Mouse (Mus musculus) E14TG2a.4 (cell line): ENCODE measurements around the gene Btg2.

Experiments used
- H3K27me3 ChIP-seq: 2 replicates; pipeline ENCODE4 v1.6.1; 2014; ENCODE audit warnings: low read length, control low read depth; ENCODE audit not compliant: insufficient read depth
- H3K36me3 ChIP-seq: 2 replicates; pipeline ENCODE4 v1.6.1; 2014; ENCODE audit warnings: low read length, control low read depth; ENCODE audit not compliant: insufficient read depth
- H3K4me1 ChIP-seq: replicated peaks from 2 replicates; pipeline ENCODE4 v1.6.1; 2014; ENCODE audit warnings: low read depth, low read length, control low read depth
- H3K4me3 ChIP-seq: replicated peaks from 2 replicates; pipeline ENCODE4 v1.5.1; 2014; ENCODE audit warnings: mild to moderate bottlenecking, low read length
- H3K9me3 ChIP-seq: 2 replicates; pipeline ENCODE4 v1.6.1; 2014; ENCODE audit warnings: low read length, control low read depth
- CTCF ChIP-seq: conservative IDR thresholded peaks from 2 replicates; pipeline ENCODE4 v1.5.1; 2014; ENCODE audit warnings: low read length
- NANOG ChIP-seq: IDR thresholded peaks from 2 replicates; pipeline ENCODE4 v1.6.1; 2014; ENCODE audit warnings: borderline replicate concordance, low read length, mixed read lengths
- POU5F1 ChIP-seq: IDR thresholded peaks from 2 replicates; pipeline ENCODE4 v1.6.1; 2014; ENCODE audit warnings: low read length, borderline replicate concordance

Gene Btg2

DNA sequence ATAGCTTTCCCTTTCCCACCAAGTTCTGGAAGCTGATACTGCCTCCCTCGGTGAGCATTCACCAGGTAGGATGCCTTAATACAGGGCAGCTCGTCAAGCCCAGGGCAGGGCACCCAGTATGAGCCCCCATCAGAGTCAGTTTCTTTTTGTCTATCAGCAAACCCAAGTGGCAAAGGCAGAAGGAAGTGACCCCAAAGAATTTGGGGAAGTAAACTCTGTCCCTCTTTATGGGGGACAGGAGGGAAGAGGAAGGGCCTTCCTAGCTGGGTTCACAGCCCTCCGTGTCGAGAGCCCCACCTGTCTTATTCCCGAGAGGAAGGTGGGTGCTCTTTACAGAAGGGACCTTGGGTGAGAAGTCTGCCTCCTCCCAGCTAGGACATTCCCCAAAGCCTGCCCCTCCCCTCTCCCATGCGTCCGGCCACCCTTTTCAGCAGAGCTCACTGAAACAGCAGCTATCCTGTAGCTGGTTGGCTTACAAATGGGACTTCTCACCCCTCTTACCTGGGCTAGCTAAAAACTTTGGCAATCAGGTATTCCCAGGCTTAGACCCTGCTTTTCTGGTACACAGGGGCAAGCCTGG lies 16.2 kb upstream of the Btg2 start:
- peaks cover 79% of the 10 kb centered on the region for H3K4me1 ChIP-seq
- H3K27me3 ChIP-seq, result peaks cover 53% of the 10 kb centered on the region
- H3K36me3 ChIP-seq, result no peaks in the 10 kb centered on the region
- H3K4me3 ChIP-seq, result no peak overlapping the region
- TF ChIP-seq NANOG (no peak), CTCF (no peak), POU5F1 (no peak)
- no peaks in the 10 kb centered on the region for H3K9me3 ChIP-seq

DNA sequence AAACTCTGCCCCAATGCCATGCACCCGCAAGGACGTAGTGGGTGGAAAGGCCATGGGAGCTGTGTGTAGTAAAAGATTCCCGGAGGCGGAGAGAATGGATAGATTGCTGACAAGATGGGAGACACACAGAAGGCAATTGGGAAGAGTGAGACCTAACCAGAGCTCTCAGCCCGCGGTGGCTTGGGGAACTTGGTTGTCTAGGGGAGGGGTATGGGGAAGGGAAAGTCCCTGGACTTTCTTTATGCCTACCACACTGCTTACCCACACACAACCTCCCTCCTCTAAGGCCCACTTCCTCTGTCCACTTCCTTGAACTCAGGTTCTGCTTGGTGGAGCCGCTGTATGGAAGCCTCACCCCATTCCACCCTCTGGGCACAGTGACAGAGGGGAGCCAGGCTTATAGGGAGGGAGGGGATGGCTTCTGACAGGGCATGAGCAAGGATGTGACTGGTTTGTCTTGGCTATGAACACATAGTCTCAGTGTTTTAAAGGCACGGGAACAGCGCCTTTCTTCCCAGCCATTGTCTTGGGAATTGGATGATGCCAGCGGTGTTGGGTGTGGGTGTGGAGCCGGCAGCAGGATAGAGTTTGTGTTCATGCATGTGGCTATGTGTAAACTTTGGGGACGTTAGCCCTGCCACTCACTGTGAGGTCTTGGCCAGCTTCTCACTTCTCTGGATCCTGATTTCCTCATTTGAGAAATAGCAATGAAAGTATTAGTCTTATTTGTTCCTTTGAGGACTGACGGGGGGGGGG lies 15.0 kb upstream of the Btg2 start:
- H3K9me3 ChIP-seq, result no peaks in the 10 kb centered on the region
- H3K4me3 ChIP-seq, result peak overlapping the region; percentile 77
- H3K27me3 ChIP-seq, result peaks cover 54% of the 10 kb centered on the region
- TF ChIP-seq NANOG (no peak), CTCF (no peak), POU5F1 (no peak)
- peaks cover 68% of the 10 kb centered on the region for H3K4me1 ChIP-seq
- no peaks in the 10 kb centered on the region for H3K36me3 ChIP-seq

DNA sequence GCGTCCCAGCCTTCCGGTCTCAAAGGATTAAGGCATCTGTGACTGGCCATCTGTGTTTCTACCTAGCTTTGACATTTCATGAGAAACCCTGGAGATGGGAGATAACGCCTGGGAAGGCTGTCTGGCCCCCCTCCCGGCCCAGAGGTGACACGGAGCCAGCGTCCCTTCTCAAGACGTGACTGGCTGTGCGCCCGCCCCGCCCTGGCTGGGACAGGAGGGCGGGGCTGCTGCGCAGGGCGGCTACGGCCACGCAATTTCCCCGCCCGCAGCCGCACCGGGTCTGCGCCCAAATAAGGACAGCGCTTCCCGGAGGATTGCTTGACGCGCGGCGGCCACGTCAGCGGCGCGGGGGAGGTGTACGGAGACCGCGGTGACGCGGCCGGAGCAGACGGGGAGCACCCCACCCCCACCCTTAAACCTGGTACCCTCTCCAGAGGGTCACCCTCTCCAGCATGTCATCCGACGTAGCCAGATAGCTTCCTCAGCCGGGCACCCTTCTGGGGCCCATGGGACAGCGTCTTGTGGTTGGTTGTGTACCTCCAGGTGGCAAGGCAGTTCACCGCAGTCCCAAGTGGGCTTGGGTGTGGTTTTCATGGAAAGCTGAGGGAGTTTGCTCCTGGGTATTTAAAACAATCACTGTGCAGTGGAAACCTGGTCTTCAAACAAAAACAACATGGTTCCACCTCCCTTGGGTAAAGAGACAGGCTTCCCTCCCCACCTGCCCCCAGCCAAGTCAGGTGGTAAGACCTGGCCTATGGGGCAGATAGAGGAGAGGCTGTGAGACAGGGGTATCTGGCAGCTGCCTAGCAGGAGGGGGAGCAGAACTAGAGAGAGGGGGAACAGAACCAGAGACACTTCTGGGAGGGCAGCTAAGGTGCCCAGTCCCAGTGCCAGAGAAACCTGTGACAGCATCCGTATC lies 14.2 kb upstream of the Btg2 start:
- peaks cover 60% of the 10 kb centered on the region for H3K4me1 ChIP-seq
- TF ChIP-seq POU5F1 (no peak), CTCF (no peak), NANOG (no peak)
- peak overlapping the region; percentile 77 for H3K4me3 ChIP-seq
- no peaks in the 10 kb centered on the region for H3K9me3 ChIP-seq
- peaks cover 54% of the 10 kb centered on the region for H3K27me3 ChIP-seq
- H3K36me3 ChIP-seq, result no peaks in the 10 kb centered on the region

DNA sequence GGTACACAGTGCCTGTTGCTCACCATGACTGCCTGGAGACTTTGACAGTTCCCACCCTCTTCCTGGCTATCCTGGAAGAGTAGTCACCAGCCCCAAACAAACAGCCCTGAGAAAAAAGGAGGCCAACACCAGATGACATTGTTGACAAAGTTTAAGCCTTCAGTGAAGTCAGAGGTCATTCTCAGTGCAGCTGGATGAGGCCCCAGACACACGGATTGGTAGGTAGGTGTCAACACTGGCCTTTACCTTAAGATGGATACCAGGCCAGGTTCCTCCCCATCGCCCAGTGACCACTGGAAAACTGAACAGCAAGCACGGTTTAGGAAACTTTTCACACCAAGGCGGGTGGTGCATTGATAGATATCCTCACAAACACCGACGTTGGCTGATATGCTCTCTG lies 13.4 kb upstream of the Btg2 start:
- peak overlapping the region; percentile 77 for H3K4me3 ChIP-seq
- TF ChIP-seq POU5F1 (no peak), NANOG (no peak), CTCF (no peak)
- H3K36me3 ChIP-seq, result no peaks in the 10 kb centered on the region
- H3K27me3 ChIP-seq, result peaks cover 59% of the 10 kb centered on the region
- H3K4me1 ChIP-seq, result peaks cover 55% of the 10 kb centered on the region
- no peaks in the 10 kb centered on the region for H3K9me3 ChIP-seq

GRCm38 (mm10) chr1:134091851-134092250 lies 12.9 kb upstream of the Btg2 start:
- Histone ChIP-seq H3K4me3 (no peak overlapping the region), H3K27me3 (peaks cover 64% of the 10 kb centered on the region), H3K9me3 (no peaks in the 10 kb centered on the region), H3K4me1 (peaks cover 57% of the 10 kb centered on the region), H3K36me3 (no peaks in the 10 kb centered on the region)
- TF ChIP-seq NANOG (no peak), CTCF (no peak), POU5F1 (no peak)

GRCm38 (mm10) chr1:134089074-134089473 lies 10.2 kb upstream of the Btg2 start:
- H3K4me1 ChIP-seq, result peaks cover 56% of the 10 kb centered on the region
- TF ChIP-seq CTCF, result no peak
- no peak for TF ChIP-seq NANOG
- TF ChIP-seq POU5F1, result no peak
- peaks cover 63% of the 10 kb centered on the region for H3K27me3 ChIP-seq
- H3K4me3 ChIP-seq, result no peak overlapping the region
- no peaks in the 10 kb centered on the region for H3K36me3 ChIP-seq
- no peaks in the 10 kb centered on the region for H3K9me3 ChIP-seq

- no peaks in the 10 kb centered on the region for H3K36me3 ChIP-seq
- peaks cover 58% of the 10 kb centered on the region for H3K4me1 ChIP-seq
- H3K4me3 ChIP-seq, result peak overlapping the region; percentile 56
- TF ChIP-seq NANOG, result no peak
- no peak for TF ChIP-seq CTCF
- TF ChIP-seq POU5F1, result no peak
- H3K9me3 ChIP-seq, result no peaks in the 10 kb centered on the region
- H3K27me3 ChIP-seq, result peaks cover 52% of the 10 kb centered on the region
Observed at GRCm38 (mm10) chr1:134086811-134087398, 8.0 kb upstream of the Btg2 start.

- Histone ChIP-seq H3K36me3 (no peaks in the 10 kb centered on the region), H3K27me3 (peaks cover 43% of the 10 kb centered on the region), H3K4me1 (peaks cover 65% of the 10 kb centered on the region), H3K4me3 (peak overlapping the region; percentile 56; the same call in 1 of the 2 replicates), H3K9me3 (no peaks in the 10 kb centered on the region)
- TF ChIP-seq POU5F1 (no peak), NANOG (no peak), CTCF (no peak)
Observed at GRCm38 (mm10) chr1:134086017-134086416, 7.1 kb upstream of the Btg2 start.
